Mouse (Mus musculus) stomach, embryonic 16.5 days (tissue): ENCODE data around the gene Ngfr. TPM values are rescaled to one million over a fixed set of nuclear protein-coding genes. Genes with fewer than 3 reads are reported as not detected.

Source experiments
- ATAC-seq: fragments of 200-750 bp; cut with Nextera tagmentation; 2 replicates; pipeline ENCODE4 v1.8.0; 2017; ENCODE audit warnings: moderate number of reproducible peaks, moderate TSS enrichment; ENCODE audit not compliant: insufficient read depth, low FRiP score
- H3K27ac ChIP-seq: fragments of 300-500 bp; sonication (generic); 2 replicates; pipeline ENCODE4 v1.5.1; 2014; ENCODE audit warnings: low read length
- H3K27me3 ChIP-seq: fragments of 300-500 bp; sonication (generic); 2 replicates; pipeline ENCODE4 v1.6.1; 2014; ENCODE audit warnings: low read length, control low read depth, mixed read lengths; ENCODE audit not compliant: control insufficient read depth, insufficient read depth
- H3K36me3 ChIP-seq: fragments of 300-500 bp; sonication (generic); 2 replicates; pipeline ENCODE4 v1.6.1; 2014; ENCODE audit warnings: low read length; ENCODE audit not compliant: control insufficient read depth, insufficient read depth
- H3K4me1 ChIP-seq: fragments of 300-500 bp; sonication (generic); 2 replicates; pipeline ENCODE4 v1.6.1; 2014; ENCODE audit warnings: low read length, control low read depth, mixed read lengths; ENCODE audit not compliant: control insufficient read depth, insufficient read depth
- H3K4me2 ChIP-seq: fragments of 300-500 bp; sonication (generic); 2 replicates; pipeline ENCODE4 v1.6.1; 2014; ENCODE audit warnings: low read depth, low read length, mixed read lengths
- H3K4me3 ChIP-seq: fragments of 300-500 bp; sonication (generic); replicated peaks from 2 replicates; pipeline ENCODE4 v1.5.1; 2014; ENCODE audit warnings: mild to moderate bottlenecking, low read length
- H3K9ac ChIP-seq: fragments of 300-500 bp; sonication (generic); 2 replicates; pipeline ENCODE4 v1.6.1; 2014; ENCODE audit warnings: low read length
- H3K9me3 ChIP-seq: fragments of 300-500 bp; sonication (generic); replicated peaks from 2 replicates; pipeline ENCODE4 v1.6.1; 2016; ENCODE audit warnings: low read length, control low read depth; ENCODE audit not compliant: control insufficient read depth
- WGBS: fragments of 180-500 bp; shearing (Covaris S2); extraction: QIAGEN DNeasy Blood & Tissue Kit; methylation state at CpG from one replicate; pipeline ENCODE4 v1.1.7; 2014; 5-methylcytosine and 5-hydroxymethylcytosine counted together
- polyA plus RNA-seq: library from polyadenylated mRNA; unstranded; fragments of >200 nt; fragmentation: Nextera tagmentation; extraction: Ambion mirVana; gene quantifications from 2 replicates; pipeline ENCODE4 v1.2.1, GENCODE M21; 2015

The Ngfr gene
- polyA plus RNA-seq, 1 experiment from 2014 or later, result 13.2 TPM

DNA sequence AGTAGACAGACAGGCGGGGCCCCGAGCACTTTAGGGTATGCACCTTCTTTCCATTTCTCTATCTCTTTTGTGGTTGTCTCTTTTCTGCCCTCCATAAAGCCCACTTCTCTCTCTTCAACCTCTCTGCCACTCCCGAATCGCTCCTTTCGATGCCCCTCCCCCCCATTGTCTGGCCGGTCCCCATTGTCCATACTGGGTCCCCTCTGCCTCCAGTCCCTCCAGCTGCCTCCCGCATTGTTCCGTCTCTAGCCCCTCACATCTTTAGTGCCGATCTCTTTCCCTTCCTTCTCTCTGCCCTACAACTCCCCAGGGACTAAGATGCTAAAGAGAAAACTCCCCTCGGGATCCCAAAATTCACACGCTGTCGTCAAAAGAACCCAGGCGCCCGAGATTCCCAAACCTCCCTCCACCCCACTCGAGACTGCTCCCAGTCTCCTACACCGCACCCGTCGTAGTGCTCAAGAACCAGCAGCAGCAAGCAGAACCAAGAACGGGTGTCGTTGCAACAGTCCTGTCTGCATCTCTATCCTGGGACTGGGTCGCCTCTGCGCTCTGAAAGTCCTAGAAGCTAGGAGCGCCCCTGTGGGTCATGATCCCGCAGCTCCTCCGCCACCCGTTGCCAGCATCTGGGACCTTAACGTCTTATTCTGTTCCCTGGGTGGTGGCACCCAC, 648 bp downstream of the Ngfr start:
- no peak overlapping the region for H3K27ac ChIP-seq
- no peaks in the 10 kb centered on the region for H3K9me3 ChIP-seq
- peak overlapping the region; percentile 65 for H3K9ac ChIP-seq
- H3K27me3 ChIP-seq, result peaks cover 52% of the 10 kb centered on the region
- peak overlapping the region; percentile 76 for H3K4me2 ChIP-seq
- peaks cover 26% of the 10 kb centered on the region for H3K4me1 ChIP-seq
- peak overlapping the region; percentile 48 for H3K4me3 ChIP-seq
- ATAC-seq, result no peak
- WGBS, result 1% methylated on average over 27 of the region's 27 CpGs
- no peaks in the 10 kb centered on the region for H3K36me3 ChIP-seq

DNA sequence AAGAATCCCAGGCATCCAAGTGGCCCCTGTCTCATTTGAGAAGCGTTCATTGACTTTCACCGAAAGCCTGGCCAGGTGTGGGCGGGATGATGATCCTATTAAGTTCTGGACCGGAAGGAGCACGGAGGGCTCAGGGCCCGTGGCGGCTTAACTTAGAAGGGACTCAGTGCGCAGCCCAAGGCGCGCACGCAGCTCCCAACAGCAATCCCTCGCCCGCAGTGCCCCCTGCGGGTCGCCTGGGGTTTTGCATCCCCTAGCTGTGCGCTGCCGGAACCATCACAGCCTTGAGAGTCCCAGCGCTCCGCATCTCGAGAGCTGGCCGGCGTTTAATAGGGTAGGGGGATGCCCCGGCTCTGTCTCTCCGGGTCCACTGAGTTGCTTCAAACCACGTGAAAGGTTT, 1.4 kb downstream of the Ngfr start:
- H3K27me3 ChIP-seq, result peaks cover 59% of the 10 kb centered on the region
- H3K9me3 ChIP-seq, result no peaks in the 10 kb centered on the region
- H3K9ac ChIP-seq, result peak overlapping the region; percentile 55
- H3K27ac ChIP-seq, result no peak overlapping the region
- H3K36me3 ChIP-seq, result no peaks in the 10 kb centered on the region
- H3K4me3 ChIP-seq, result peak overlapping the region; percentile 48
- peak overlapping the region; percentile 76 for H3K4me2 ChIP-seq
- under 1% methylated on average over 25 of the region's 25 CpGs for WGBS
- ATAC-seq, result peak; percentile 26; the same call in 1 of the 2 replicates
- H3K4me1 ChIP-seq, result peaks cover 26% of the 10 kb centered on the region

DNA sequence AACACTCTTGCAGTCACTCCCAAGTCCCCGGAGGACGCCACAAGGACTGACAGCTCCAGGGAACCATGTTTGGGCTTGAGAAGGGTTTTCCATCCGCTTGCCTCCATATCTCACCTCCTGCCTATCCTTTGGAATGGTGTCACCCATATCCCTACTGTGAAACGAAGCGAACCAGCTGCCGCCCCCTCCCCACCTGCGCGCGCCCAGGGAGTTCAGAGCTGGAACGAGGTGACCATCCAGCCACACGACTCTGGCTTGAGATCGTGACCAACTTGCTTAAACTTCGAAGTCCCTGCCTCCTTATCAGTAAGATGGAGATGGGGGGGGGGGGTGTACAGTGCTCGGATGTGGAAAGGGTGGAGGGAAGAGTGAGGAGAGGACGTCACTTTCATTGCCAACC, 1.9 kb downstream of the Ngfr start:
- peak overlapping the region; percentile 55 for H3K9ac ChIP-seq
- peaks cover 26% of the 10 kb centered on the region for H3K4me1 ChIP-seq
- H3K4me3 ChIP-seq, result peak overlapping the region; percentile 48
- ATAC-seq, result no peak
- H3K27me3 ChIP-seq, result peaks cover 64% of the 10 kb centered on the region
- no peaks in the 10 kb centered on the region for H3K9me3 ChIP-seq
- H3K27ac ChIP-seq, result no peak overlapping the region
- peak overlapping the region; percentile 76 for H3K4me2 ChIP-seq
- no peaks in the 10 kb centered on the region for H3K36me3 ChIP-seq
- WGBS, result 3% methylated on average over 15 of the region's 15 CpGs

DNA sequence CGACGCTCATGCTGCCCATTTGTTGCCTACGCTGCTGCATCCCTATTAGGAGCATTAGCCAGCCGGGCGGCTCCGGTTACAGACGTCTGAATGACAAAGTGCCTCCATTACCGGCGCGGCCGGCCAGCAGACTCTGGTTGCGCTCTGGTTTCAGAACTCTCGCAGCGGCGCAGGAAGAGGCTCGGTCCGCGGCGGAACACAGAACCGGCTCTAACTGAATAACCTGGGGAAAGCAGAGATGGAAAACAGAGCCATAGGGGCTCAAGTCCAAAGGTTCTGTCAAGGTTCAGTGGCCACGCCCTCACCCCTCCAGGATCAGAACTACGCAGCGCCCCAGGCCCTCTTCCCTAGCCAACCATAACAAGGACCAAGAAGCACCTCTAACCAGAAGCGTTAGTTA, 2.3 kb downstream of the Ngfr start:
- no peak for ATAC-seq
- under 1% methylated on average over 24 of the region's 24 CpGs for WGBS

DNA sequence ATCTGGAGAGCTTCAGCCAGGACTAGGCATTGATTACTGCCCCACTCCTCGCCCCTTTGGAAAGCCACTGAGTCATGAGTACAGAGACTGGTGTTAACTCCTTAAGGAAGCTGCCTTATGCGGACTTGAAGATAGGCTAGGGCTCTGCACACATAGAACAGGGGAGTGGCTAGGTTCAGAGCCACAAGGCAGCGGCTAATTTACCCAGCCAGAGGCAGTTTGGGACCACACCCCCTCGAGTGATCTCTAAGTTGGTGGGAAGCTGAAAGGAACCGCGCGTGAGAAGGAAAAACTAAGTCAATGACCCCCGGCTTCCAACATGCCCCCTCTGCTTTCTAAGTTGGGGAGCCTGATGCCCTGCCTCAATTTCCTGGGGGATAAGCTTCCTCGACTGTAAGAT, 2.9 kb downstream of the Ngfr start:
- Histone ChIP-seq H3K4me2 (peak overlapping the region; percentile 76; the same call in 1 of the 2 replicates), H3K4me1 (peaks cover 26% of the 10 kb centered on the region), H3K4me3 (peak overlapping the region; percentile 48; the same call in 1 of the 2 replicates), H3K27me3 (peaks cover 72% of the 10 kb centered on the region), H3K36me3 (no peaks in the 10 kb centered on the region), H3K9ac (no peak overlapping the region), H3K27ac (no peak overlapping the region), H3K9me3 (no peaks in the 10 kb centered on the region)
- ATAC-seq, result no peak
- WGBS, result 11% methylated on average over 9 of the region's 9 CpGs

More for the DNA sequence above, 2.3 kb downstream of the Ngfr start:
- Histone ChIP-seq H3K36me3 (no peaks in the 10 kb centered on the region), H3K9me3 (no peaks in the 10 kb centered on the region), H3K4me2 (peak overlapping the region; percentile 76), H3K27me3 (peaks cover 68% of the 10 kb centered on the region), H3K4me1 (peaks cover 26% of the 10 kb centered on the region), H3K27ac (no peak overlapping the region), H3K9ac (peak overlapping the region; percentile 49), H3K4me3 (peak overlapping the region; percentile 48)

DNA sequence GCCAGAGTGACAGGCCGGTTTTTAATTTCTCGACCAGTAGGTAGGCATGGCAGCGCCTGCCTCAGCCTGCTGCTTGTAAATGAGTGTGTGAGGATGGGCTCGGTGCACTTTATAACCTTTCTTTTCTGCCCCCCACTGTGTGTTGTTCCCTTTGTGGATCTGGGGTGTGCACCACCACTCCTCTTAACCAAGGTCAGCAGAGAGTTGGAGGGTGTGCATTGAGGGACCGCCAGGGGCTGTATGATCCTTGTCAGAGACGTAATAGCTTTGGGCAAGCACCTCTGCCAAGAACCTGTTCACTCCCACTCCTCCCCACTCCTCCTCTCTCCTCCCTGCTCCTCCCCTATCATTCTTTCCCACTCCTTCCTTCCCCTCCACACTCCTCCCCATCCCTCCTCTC, 4.1 kb downstream of the Ngfr start:
- 61% methylated on average over 6 of the region's 6 CpGs for WGBS
- H3K4me3 ChIP-seq, result no peak overlapping the region
- H3K4me1 ChIP-seq, result peaks cover 26% of the 10 kb centered on the region
- no peaks in the 10 kb centered on the region for H3K9me3 ChIP-seq
- peaks cover 78% of the 10 kb centered on the region for H3K27me3 ChIP-seq
- no peak overlapping the region for H3K9ac ChIP-seq
- H3K4me2 ChIP-seq, result no peak overlapping the region
- H3K36me3 ChIP-seq, result no peaks in the 10 kb centered on the region
- no peak for ATAC-seq
- H3K27ac ChIP-seq, result no peak overlapping the region

DNA sequence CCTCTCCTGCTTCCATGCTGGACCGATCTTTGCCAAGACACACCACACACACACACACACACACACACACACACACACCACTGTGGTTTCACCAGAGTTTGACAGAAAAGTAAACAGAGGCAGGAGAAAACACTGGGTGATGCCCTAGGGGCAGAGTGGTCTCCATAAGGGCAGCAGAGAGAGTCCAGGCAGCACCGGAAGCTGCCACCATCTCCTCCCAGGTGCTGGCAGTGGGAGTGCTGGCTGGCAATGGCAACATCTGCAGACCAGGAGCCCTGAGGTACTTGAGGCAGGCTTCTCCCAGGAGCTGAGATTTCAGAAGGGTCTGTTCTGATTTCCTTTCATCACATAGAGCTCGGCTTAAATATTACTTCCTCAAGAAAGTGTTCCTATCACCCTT, 5.3 kb downstream of the Ngfr start:
- Histone ChIP-seq H3K9me3 (no peaks in the 10 kb centered on the region), H3K36me3 (no peaks in the 10 kb centered on the region), H3K9ac (no peak overlapping the region), H3K4me2 (no peak overlapping the region), H3K4me1 (peaks cover 29% of the 10 kb centered on the region), H3K4me3 (no peak overlapping the region), H3K27me3 (peaks cover 84% of the 10 kb centered on the region), H3K27ac (no peak overlapping the region)
- no peak for ATAC-seq
- 37% methylated on average over 3 of the region's 3 CpGs for WGBS

DNA sequence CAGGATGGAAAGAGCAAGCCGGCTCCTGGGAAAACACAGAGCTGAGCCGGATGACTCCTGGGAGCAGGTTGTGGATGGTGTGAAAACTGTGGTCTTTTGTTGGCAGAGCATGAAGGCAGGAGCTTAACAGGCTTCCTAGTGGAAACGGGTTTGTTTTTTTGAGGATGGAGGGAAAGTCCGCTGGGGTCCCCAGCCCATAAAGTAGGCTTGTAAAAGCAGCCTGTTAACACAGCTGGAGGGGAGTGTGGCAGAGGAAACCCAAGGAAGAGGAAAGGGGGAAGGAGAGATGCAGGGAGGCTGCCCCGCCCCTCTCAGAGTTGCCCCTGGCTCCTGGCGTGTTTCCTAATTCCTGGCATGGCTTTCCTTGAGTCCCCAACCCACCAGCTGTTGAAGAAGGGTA, 8.1 kb downstream of the Ngfr start:
- Histone ChIP-seq H3K9ac (no peak overlapping the region), H3K4me1 (peaks cover 20% of the 10 kb centered on the region), H3K36me3 (no peaks in the 10 kb centered on the region), H3K9me3 (no peaks in the 10 kb centered on the region), H3K27me3 (peaks cover 63% of the 10 kb centered on the region), H3K4me2 (no peak overlapping the region), H3K27ac (no peak overlapping the region), H3K4me3 (no peak overlapping the region)
- ATAC-seq, result no peak
- WGBS, result 31% methylated on average over 6 of the region's 6 CpGs

DNA sequence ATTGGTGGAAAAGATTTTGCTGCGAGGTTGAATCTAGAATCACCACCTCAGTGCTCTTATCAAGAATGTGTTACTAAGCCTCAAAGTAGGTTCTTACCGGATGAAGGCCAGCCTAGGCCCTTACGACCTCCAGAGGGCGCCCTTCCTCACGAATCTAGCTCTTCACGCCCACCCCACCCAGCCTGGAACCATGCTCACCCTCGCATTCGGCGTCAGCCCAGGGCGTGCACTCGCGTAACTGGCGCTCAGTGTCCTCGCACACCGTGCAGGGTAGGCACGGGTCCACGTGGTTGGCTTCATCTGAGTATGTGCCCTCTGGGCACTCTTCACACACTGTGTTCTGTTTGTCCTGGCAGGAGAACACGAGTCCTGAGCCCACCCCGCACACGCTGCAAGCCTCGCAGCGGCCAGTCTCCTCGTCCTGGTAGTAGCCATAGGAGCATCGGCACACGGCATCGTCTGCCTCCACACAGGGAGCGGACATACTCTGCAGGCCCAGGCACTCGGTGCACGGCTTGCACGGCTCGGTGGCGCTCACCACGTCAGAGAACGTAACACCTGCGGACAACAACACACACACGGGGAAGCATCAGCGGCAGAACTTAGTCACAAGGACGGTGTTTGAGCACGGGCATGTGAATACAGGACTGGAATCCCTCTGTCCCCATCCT, 9.6 kb downstream of the Ngfr start:
- ATAC-seq, result no peak
- Histone ChIP-seq H3K4me1 (peaks cover 20% of the 10 kb centered on the region), H3K4me2 (peak overlapping the region; percentile 25; the same call in 1 of the 2 replicates), H3K27me3 (peaks cover 48% of the 10 kb centered on the region), H3K27ac (no peak overlapping the region), H3K9ac (peak overlapping the region; percentile 46; the same call in 1 of the 2 replicates), H3K4me3 (no peak overlapping the region), H3K36me3 (no peaks in the 10 kb centered on the region), H3K9me3 (no peaks in the 10 kb centered on the region)
- WGBS, result 23% methylated on average over 39 of the region's 39 CpGs
